Mouse (Mus musculus): Measurements from ENCODE around the gene Fars2. TPM values are rescaled to one million over a fixed set of nuclear protein-coding genes. Genes with fewer than 3 reads are reported as not detected.
"Not testable (repeated sequence)": the region's sequence is repeated elsewhere in the genome, so short reads cannot be mapped to it uniquely, and the experiment has no call there.

Fars2 gene
- polyA plus RNA-seq, 1 experiment from 2014 or later: 32.5 TPM

GRCm38 (mm10) chr13:36152728-36153498 is 35.7 kb downstream of the Fars2 start:
- no peak overlapping the region for H3K9ac ChIP-seq (ENCODE audit: low read depth, low read length)

GRCm38 (mm10) chr13:36156340-36156931 is 39.2 kb downstream of the Fars2 start:
- no peak for ATAC-seq (ENCODE audit: low read depth)
- no peak for DNase-seq (ENCODE audit: low spot score)
- 87% methylated on average over 7 of the region's 7 CpGs for WGBS

More at GRCm38 (mm10) chr13:36152728-36153498, 35.7 kb downstream of the Fars2 start:
- H3K36me3 ChIP-seq (ENCODE audit: control insufficient read depth, insufficient read depth, low read length): no peaks in the 10 kb centered on the region
- DNase-seq (ENCODE audit: low spot score) (peak; percentile 7), ATAC-seq (ENCODE audit: low read depth) (no peak)
- 0 out of 2 replicates have a peak, but pooled peaks cover 4% of the 10 kb centered on the region for H3K9me3 ChIP-seq (ENCODE audit: control insufficient read depth, low read length)
- H3K27me3 ChIP-seq (replicated peaks; ENCODE audit: control insufficient read depth, insufficient read depth, low read length): no peaks in the 10 kb centered on the region
- H3K4me3 ChIP-seq (ENCODE audit: low read depth, low read length): no peak overlapping the region
- H3K4me1 ChIP-seq (ENCODE audit: control insufficient read depth, insufficient read depth, low read length): 0 out of 2 replicates have a peak, but pooled peaks cover 4% of the 10 kb centered on the region
- WGBS: 67% methylated on average over 5 of the region's 5 CpGs
- no peak overlapping the region for H3K4me2 ChIP-seq (ENCODE audit: low read depth, low read length)
- H3K27ac ChIP-seq (replicated peaks; ENCODE audit: low read depth, low read length): no peak overlapping the region

DNA sequence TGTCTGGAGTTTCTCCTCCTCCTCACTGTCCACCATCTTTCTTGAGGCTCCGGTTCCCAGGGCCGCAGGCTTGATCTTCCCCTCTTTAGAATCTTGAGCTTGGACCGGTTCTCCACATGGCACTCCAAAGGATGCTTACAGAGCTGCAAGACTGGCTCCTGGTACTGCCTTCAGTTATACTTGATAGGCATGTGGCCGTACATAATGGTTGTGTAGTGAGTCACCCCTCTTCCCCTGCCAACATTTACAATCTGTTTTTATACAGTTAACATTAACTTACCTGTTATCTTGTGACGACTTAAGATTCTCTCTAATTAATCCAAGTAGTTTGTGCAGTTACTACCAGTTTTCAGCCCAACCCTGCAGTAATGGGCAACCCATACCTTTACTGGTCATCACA is 46.2 kb downstream of the Fars2 start:
- no peak for DNase-seq (ENCODE audit: low spot score)
- WGBS: 93% methylated on average over 5 of the region's 5 CpGs
- H3K9ac ChIP-seq (ENCODE audit: low read depth, low read length): no peak overlapping the region
- no peak for ATAC-seq (ENCODE audit: low read depth)
- H3K4me2 ChIP-seq (ENCODE audit: low read depth, low read length): no peak overlapping the region
- H3K27me3 ChIP-seq (replicated peaks; ENCODE audit: control insufficient read depth, insufficient read depth, low read length): no peaks in the 10 kb centered on the region
- H3K36me3 ChIP-seq (ENCODE audit: control insufficient read depth, insufficient read depth, low read length): no peaks in the 10 kb centered on the region
- no peaks in the 10 kb centered on the region for H3K4me1 ChIP-seq (ENCODE audit: control insufficient read depth, insufficient read depth, low read length)
- no peak overlapping the region for H3K27ac ChIP-seq (replicated peaks; ENCODE audit: low read depth, low read length)
- no peaks in the 10 kb centered on the region for H3K9me3 ChIP-seq (ENCODE audit: control insufficient read depth, low read length)
- no peak overlapping the region for H3K4me3 ChIP-seq (ENCODE audit: low read depth, low read length)

More at GRCm38 (mm10) chr13:36156340-36156931, 39.2 kb downstream of the Fars2 start:
- Histone ChIP-seq H3K36me3 (ENCODE audit: control insufficient read depth, insufficient read depth, low read length) (no peaks in the 10 kb centered on the region), H3K4me1 (ENCODE audit: control insufficient read depth, insufficient read depth, low read length) (0 out of 2 replicates have a peak, but pooled peaks cover 4% of the 10 kb centered on the region), H3K9me3 (ENCODE audit: control insufficient read depth, low read length) (0 out of 2 replicates have a peak, but pooled peaks cover 4% of the 10 kb centered on the region), H3K27ac (replicated peaks; ENCODE audit: low read depth, low read length) (no peak overlapping the region), H3K4me3 (ENCODE audit: low read depth, low read length) (no peak overlapping the region), H3K9ac (ENCODE audit: low read depth, low read length) (no peak overlapping the region), H3K4me2 (ENCODE audit: low read depth, low read length) (no peak overlapping the region), H3K27me3 (replicated peaks; ENCODE audit: control insufficient read depth, insufficient read depth, low read length) (no peaks in the 10 kb centered on the region)

GRCm38 (mm10) chr13:36163898-36164297 is 46.7 kb downstream of the Fars2 start:
- 75% methylated on average over 1 of the region's 1 CpGs for WGBS
- H3K27ac ChIP-seq (replicated peaks; ENCODE audit: low read depth, low read length): no peak overlapping the region
- DNase-seq (ENCODE audit: low spot score) (no peak), ATAC-seq (ENCODE audit: low read depth) (no peak)
- H3K27me3 ChIP-seq (replicated peaks; ENCODE audit: control insufficient read depth, insufficient read depth, low read length): no peaks in the 10 kb centered on the region
- no peak overlapping the region for H3K9ac ChIP-seq (ENCODE audit: low read depth, low read length)
- no peaks in the 10 kb centered on the region for H3K9me3 ChIP-seq (ENCODE audit: control insufficient read depth, low read length)
- H3K4me1 ChIP-seq (ENCODE audit: control insufficient read depth, insufficient read depth, low read length): no peaks in the 10 kb centered on the region
- H3K4me3 ChIP-seq (ENCODE audit: low read depth, low read length): no peak overlapping the region
- H3K36me3 ChIP-seq (ENCODE audit: control insufficient read depth, insufficient read depth, low read length): no peaks in the 10 kb centered on the region
- H3K4me2 ChIP-seq (ENCODE audit: low read depth, low read length): no peak overlapping the region

GRCm38 (mm10) chr13:36172981-36173380 is 55.8 kb downstream of the Fars2 start:
- H3K4me1 ChIP-seq (ENCODE audit: control insufficient read depth, insufficient read depth, low read length); ATAC-seq (ENCODE audit: low read depth); H3K9me3 ChIP-seq (ENCODE audit: control insufficient read depth, low read length); H3K36me3 ChIP-seq (ENCODE audit: control insufficient read depth, insufficient read depth, low read length); DNase-seq (ENCODE audit: low spot score); H3K4me2 ChIP-seq (ENCODE audit: low read depth, low read length); H3K9ac ChIP-seq (ENCODE audit: low read depth, low read length); H3K27me3 ChIP-seq (replicated peaks; ENCODE audit: control insufficient read depth, insufficient read depth, low read length); H3K4me3 ChIP-seq (ENCODE audit: low read depth, low read length); H3K27ac ChIP-seq (replicated peaks; ENCODE audit: low read depth, low read length): not testable (repeated sequence)
- WGBS: 73% methylated on average over 2 of the region's 2 CpGs

GRCm38 (mm10) chr13:36174101-36174500 is 56.9 kb downstream of the Fars2 start:
- Histone ChIP-seq H3K27me3 (replicated peaks; ENCODE audit: control insufficient read depth, insufficient read depth, low read length) (no peaks in the 10 kb centered on the region), H3K9me3 (ENCODE audit: control insufficient read depth, low read length) (no peaks in the 10 kb centered on the region), H3K36me3 (ENCODE audit: control insufficient read depth, insufficient read depth, low read length) (no peaks in the 10 kb centered on the region), H3K4me3 (ENCODE audit: low read depth, low read length) (no peak overlapping the region), H3K27ac (replicated peaks; ENCODE audit: low read depth, low read length) (no peak overlapping the region), H3K4me1 (ENCODE audit: control insufficient read depth, insufficient read depth, low read length) (no peaks in the 10 kb centered on the region), H3K9ac (ENCODE audit: low read depth, low read length) (no peak overlapping the region), H3K4me2 (ENCODE audit: low read depth, low read length) (no peak overlapping the region)
- DNase-seq (ENCODE audit: low spot score) (no peak), ATAC-seq (ENCODE audit: low read depth) (no peak)
- 88% methylated on average over 5 of the region's 5 CpGs for WGBS

DNA sequence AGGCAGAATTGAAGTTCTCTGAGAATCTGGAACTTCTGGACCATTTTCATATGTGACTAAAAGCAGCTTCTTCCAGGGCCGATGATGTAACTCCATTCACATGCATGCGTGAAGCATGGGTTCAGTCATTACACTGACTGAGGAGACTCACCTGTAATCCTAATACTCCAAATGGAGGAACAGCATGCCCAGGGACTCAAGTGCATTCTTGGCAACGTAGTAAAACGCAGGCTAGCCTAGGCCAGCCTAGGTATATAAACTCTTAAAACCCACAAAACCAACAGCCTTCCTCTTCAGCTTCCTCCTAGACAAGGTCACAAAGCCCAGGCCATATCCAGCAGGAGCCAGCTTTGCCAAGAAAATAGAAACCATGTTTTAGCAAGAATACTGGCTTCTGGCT is 57.6 kb downstream of the Fars2 start:
- H3K9ac ChIP-seq (ENCODE audit: low read depth, low read length): no peak overlapping the region
- no peaks in the 10 kb centered on the region for H3K27me3 ChIP-seq (replicated peaks; ENCODE audit: control insufficient read depth, insufficient read depth, low read length)
- no peaks in the 10 kb centered on the region for H3K9me3 ChIP-seq (ENCODE audit: control insufficient read depth, low read length)
- no peak overlapping the region for H3K4me2 ChIP-seq (ENCODE audit: low read depth, low read length)
- ATAC-seq (ENCODE audit: low read depth): no peak
- no peak overlapping the region for H3K27ac ChIP-seq (replicated peaks; ENCODE audit: low read depth, low read length)
- no peak overlapping the region for H3K4me3 ChIP-seq (ENCODE audit: low read depth, low read length)
- no peaks in the 10 kb centered on the region for H3K4me1 ChIP-seq (ENCODE audit: control insufficient read depth, insufficient read depth, low read length)
- WGBS: 94% methylated on average over 4 of the region's 4 CpGs
- H3K36me3 ChIP-seq (ENCODE audit: control insufficient read depth, insufficient read depth, low read length): no peaks in the 10 kb centered on the region
- DNase-seq (ENCODE audit: low spot score): no peak

GRCm38 (mm10) chr13:36181231-36181630 is 64.0 kb downstream of the Fars2 start:
- no peak for DNase-seq (ENCODE audit: low spot score)
- 76% methylated on average over 2 of the region's 2 CpGs for WGBS
- Histone ChIP-seq H3K36me3 (ENCODE audit: control insufficient read depth, insufficient read depth, low read length) (no peaks in the 10 kb centered on the region), H3K9me3 (ENCODE audit: control insufficient read depth, low read length) (no peaks in the 10 kb centered on the region), H3K9ac (ENCODE audit: low read depth, low read length) (no peak overlapping the region), H3K27me3 (replicated peaks; ENCODE audit: control insufficient read depth, insufficient read depth, low read length) (no peaks in the 10 kb centered on the region), H3K27ac (replicated peaks; ENCODE audit: low read depth, low read length) (no peak overlapping the region), H3K4me3 (ENCODE audit: low read depth, low read length) (no peak overlapping the region), H3K4me1 (ENCODE audit: control insufficient read depth, insufficient read depth, low read length) (no peaks in the 10 kb centered on the region), H3K4me2 (ENCODE audit: low read depth, low read length) (no peak overlapping the region)
- ATAC-seq (ENCODE audit: low read depth): no peak

All from embryonic facial prominence, embryonic 14.5 days (tissue).